Mouse (Mus musculus) midbrain, embryonic 16.5 days (tissue): ENCODE data around the gene Tmprss9. TPM values are rescaled to one million over a fixed set of nuclear protein-coding genes. Genes with fewer than 3 reads are reported as not detected.

Source experiments
- ATAC-seq: fragments of 200-750 bp; cut with Nextera tagmentation; 2 replicates; pipeline ENCODE4 v1.8.0; 2017; ENCODE audit warnings: moderate TSS enrichment
- H3K27ac ChIP-seq: fragments of 300-500 bp; sonication (generic); 2 replicates; pipeline ENCODE4 v1.5.1; 2014; ENCODE audit warnings: mild to moderate bottlenecking, low read length, mixed read lengths
- H3K27me3 ChIP-seq: fragments of 300-500 bp; sonication (generic); 2 replicates; pipeline ENCODE4 v1.6.1; 2014; ENCODE audit warnings: low read depth, low read length, mixed read lengths; ENCODE audit not compliant: control insufficient read depth, insufficient read depth
- H3K36me3 ChIP-seq: fragments of 300-500 bp; sonication (generic); 2 replicates; pipeline ENCODE4 v1.6.1; 2014; ENCODE audit warnings: mild to moderate bottlenecking, low read length, moderate library complexity, mixed read lengths; ENCODE audit not compliant: control insufficient read depth, insufficient read depth
- H3K4me1 ChIP-seq: fragments of 300-500 bp; sonication (generic); 2 replicates; pipeline ENCODE4 v1.6.1; 2014; ENCODE audit warnings: mild to moderate bottlenecking, low read length, mixed read lengths; ENCODE audit not compliant: control insufficient read depth, insufficient read depth
- H3K4me2 ChIP-seq: fragments of 300-500 bp; sonication (generic); 2 replicates; pipeline ENCODE4 v1.6.1; 2014; ENCODE audit warnings: mild to moderate bottlenecking, low read length, mixed read lengths
- H3K4me3 ChIP-seq: fragments of 300-500 bp; sonication (generic); 2 replicates; pipeline ENCODE4 v1.5.1; 2014; ENCODE audit warnings: low read depth, mild to moderate bottlenecking, low read length, moderate library complexity, mixed read lengths
- H3K9ac ChIP-seq: fragments of 300-500 bp; sonication (generic); 2 replicates; pipeline ENCODE4 v1.6.1; 2014; ENCODE audit warnings: low read depth, low read length, mixed read lengths
- H3K9me3 ChIP-seq: fragments of 300-500 bp; sonication (generic); replicated peaks from 2 replicates; pipeline ENCODE4 v1.6.1; 2014; ENCODE audit warnings: mild to moderate bottlenecking, low read length, mixed read lengths; ENCODE audit not compliant: control insufficient read depth, poor library complexity, severe bottlenecking
- WGBS: fragments of 180-500 bp; shearing (Covaris S2); extraction: QIAGEN DNeasy Blood & Tissue Kit; methylation state at CpG from one replicate; pipeline ENCODE4 v1.1.7; 2014; 5-methylcytosine and 5-hydroxymethylcytosine counted together
- polyA plus RNA-seq: library from polyadenylated mRNA; unstranded; fragments of >200 nt; fragmentation: Nextera tagmentation; extraction: Ambion mirVana; gene quantifications from 2 replicates; pipeline ENCODE4 v1.2.1, GENCODE M21; 2015

Tmprss9 gene
- polyA plus RNA-seq, 1 experiment from 2014 or later = 0.10 TPM

DNA sequence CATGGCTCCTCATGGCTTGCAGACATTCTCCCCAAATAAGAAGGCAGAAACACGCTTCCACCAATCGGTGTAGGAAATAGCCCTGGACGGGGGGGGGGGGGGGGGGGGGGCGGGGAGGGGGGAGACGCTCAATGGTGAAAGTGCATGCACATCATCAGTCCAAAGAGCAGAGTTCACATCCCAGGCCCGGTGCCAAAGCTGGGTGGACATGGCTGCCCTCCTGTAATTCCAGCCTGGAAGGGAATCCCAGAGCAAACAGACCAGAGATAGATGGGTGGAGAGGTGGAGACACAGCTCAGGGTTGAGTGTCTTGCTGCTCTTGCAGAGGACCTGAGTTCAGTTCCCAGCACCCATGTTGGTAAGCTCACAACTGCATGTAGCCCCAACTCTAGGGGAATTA, 655 bp upstream of the Tmprss9 start:
- Histone ChIP-seq H3K4me3 (no peak overlapping the region), H3K4me1 (no peaks in the 10 kb centered on the region), H3K9ac (no peak overlapping the region), H3K27me3 (no peaks in the 10 kb centered on the region; the same call in 1 of the 2 replicates), H3K27ac (no peak overlapping the region), H3K4me2 (no peak overlapping the region), H3K9me3 (no peaks in the 10 kb centered on the region), H3K36me3 (peaks cover 8% of the 10 kb centered on the region)
- ATAC-seq = no peak
- WGBS = 86% methylated on average over 2 of the region's 6 CpGs

DNA sequence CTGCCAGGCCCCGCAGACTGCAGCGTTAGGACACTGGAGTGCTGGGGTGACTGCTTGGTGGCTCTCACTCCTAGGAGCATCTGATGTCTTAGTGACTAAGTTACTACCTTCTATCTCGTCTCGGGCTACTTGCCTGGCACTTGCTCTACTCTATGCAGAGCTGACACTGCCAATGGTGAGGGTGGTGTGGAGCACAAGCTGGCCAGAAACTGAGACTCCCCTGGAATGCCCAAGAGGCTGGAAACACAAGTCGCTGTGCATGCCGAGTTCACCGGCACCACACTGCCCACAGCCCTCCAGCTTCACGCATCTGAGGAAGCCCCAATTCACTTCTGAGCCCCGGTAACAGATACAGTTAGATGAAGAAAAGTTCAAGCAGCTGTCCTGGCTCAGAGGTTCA, 2.4 kb downstream of the Tmprss9 start:
- Histone ChIP-seq H3K9ac (no peak overlapping the region), H3K9me3 (no peaks in the 10 kb centered on the region), H3K27me3 (no peaks in the 10 kb centered on the region; the same call in 1 of the 2 replicates), H3K36me3 (no peaks in the 10 kb centered on the region), H3K4me1 (no peaks in the 10 kb centered on the region), H3K4me2 (no peak overlapping the region), H3K27ac (no peak overlapping the region), H3K4me3 (no peak overlapping the region)
- ATAC-seq = no peak
- WGBS = 81% methylated on average over 9 of the region's 9 CpGs

DNA sequence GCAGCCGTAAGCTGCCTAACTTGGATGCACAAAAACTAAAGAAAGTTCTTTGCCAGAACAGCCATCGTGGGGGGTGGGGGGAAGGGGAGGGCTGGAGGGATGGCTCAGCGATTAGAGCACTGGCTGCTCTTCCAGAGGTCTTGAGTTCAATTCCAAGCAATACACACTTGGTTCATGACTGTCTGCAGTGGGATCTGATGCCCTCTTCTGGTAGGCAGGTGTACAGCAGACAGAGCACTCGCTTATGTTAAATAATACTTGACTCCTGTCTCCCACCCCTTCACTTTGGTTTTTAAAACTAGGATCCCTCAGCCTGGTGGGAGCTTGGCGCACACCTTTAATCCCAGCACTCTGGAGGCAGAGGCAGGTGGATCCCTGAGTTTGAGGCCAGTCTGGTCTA, 4.4 kb downstream of the Tmprss9 start:
- H3K9me3 ChIP-seq = no peaks in the 10 kb centered on the region
- H3K4me2 ChIP-seq = no peak overlapping the region
- H3K36me3 ChIP-seq = no peaks in the 10 kb centered on the region
- H3K4me1 ChIP-seq = no peaks in the 10 kb centered on the region
- no peak overlapping the region for H3K27ac ChIP-seq
- WGBS = 28% methylated on average over 5 of the region's 5 CpGs
- H3K9ac ChIP-seq = no peak overlapping the region
- no peak overlapping the region for H3K4me3 ChIP-seq
- no peak for ATAC-seq
- no peaks in the 10 kb centered on the region; the same call in 1 of the 2 replicates for H3K27me3 ChIP-seq

DNA sequence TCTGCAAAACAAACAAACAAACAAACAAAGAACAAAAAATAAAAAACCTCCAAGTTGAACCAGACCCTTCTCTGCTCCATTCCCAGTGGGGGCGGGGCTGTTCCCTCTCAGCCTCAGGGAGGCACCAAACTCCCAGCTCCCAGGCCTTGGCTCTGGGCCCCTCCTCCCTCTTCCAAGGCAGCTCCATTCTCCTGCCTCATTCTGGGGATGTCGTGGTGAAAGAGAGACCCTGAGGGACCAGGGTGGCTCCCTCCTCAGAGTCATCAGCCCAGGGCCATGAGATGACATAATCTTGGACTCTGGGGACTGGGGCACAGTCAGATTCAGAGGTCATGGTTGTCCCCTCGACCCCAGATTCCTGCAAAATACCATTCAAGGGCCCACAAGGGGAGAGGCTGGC, 4.9 kb downstream of the Tmprss9 start:
- Histone ChIP-seq H3K9me3 (no peaks in the 10 kb centered on the region), H3K36me3 (no peaks in the 10 kb centered on the region), H3K27me3 (no peaks in the 10 kb centered on the region; the same call in 1 of the 2 replicates), H3K4me2 (no peak overlapping the region), H3K27ac (no peak overlapping the region), H3K9ac (no peak overlapping the region), H3K4me1 (no peaks in the 10 kb centered on the region), H3K4me3 (no peak overlapping the region)
- 22% methylated on average over 3 of the region's 3 CpGs for WGBS
- no peak for ATAC-seq

DNA sequence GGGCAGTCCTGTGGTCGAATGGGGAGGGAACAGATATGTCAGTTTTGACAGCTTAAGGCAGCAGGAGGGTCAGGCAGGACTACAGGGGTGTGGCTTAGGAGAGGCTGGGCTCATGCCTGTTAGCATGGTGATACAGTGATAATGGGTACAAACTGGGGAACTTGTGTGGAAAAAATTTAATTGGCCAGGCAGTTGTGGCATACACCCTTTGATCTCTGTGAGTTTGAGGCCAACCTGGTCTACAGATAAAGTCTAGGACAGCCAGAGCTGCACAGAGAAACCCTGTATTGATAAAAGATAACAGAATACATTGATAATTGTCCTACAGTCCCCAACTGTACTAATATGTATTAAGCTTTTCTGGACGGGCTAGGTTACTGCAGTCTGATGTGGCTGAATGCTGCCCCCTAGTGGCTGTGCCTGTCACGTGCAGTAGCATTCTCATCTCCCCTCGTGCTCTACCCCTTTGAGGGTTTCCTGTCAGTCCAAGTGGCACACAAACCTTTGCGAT, 8.5 kb downstream of the Tmprss9 start:
- 28% methylated on average over 5 of the region's 5 CpGs for WGBS
- ATAC-seq = 0 out of 2 replicates have a peak, but pooled peaks have one; percentile 9
- H3K9me3 ChIP-seq = no peaks in the 10 kb centered on the region

DNA sequence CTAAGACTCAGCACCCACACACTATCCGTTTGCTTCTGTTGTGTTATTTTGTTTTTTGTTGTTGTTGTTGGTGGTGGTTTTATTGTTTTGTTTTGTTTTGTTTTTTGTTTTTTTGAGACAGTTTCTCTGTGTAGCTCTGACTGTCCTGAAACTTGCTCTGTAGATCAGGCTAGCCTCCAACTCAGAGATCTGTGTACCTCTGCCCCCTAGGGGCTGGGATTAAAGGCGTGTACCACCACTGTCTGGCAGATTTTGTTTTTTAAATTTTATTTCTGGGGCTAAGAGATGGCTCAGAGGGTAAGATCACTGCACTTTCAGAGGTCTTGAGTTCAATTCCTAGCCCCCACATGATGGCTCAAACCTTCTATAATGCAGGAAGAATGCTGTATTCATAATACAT, 9.3 kb downstream of the Tmprss9 start:
- H3K4me3 ChIP-seq = no peak overlapping the region
- no peak overlapping the region for H3K9ac ChIP-seq
- 83% methylated on average over 2 of the region's 2 CpGs for WGBS
- no peaks in the 10 kb centered on the region for H3K9me3 ChIP-seq
- H3K4me1 ChIP-seq = no peaks in the 10 kb centered on the region
- no peaks in the 10 kb centered on the region; the same call in 1 of the 2 replicates for H3K27me3 ChIP-seq
- ATAC-seq = no peak
- H3K27ac ChIP-seq = no peak overlapping the region
- no peaks in the 10 kb centered on the region for H3K36me3 ChIP-seq
- no peak overlapping the region for H3K4me2 ChIP-seq

More for the DNA sequence above, 8.5 kb downstream of the Tmprss9 start:
- Histone ChIP-seq H3K4me3 (no peak overlapping the region), H3K27me3 (no peaks in the 10 kb centered on the region; the same call in 1 of the 2 replicates), H3K4me2 (no peak overlapping the region), H3K9ac (no peak overlapping the region), H3K4me1 (no peaks in the 10 kb centered on the region), H3K36me3 (no peaks in the 10 kb centered on the region), H3K27ac (no peak overlapping the region)

DNA sequence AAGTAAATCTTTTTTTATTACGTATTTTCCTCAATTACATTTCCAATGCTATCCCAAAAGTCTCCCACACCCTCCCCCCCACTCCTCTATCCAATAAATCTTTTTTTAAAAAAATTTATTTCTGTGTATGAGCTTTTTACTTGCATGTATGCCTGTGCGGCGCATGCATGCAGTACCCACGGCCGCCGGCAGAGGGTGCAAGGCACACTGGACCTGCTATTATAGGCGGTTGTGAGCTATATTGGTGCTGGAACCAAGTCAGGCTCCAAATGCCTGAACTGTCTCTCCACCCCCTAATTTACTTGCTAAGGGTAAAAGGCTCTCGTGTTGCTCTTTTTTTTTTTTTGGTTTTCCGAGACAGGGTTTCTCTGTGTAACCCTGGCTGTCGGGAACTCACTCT, 9.7 kb downstream of the Tmprss9 start:
- H3K27ac ChIP-seq = no peak overlapping the region
- no peak overlapping the region for H3K9ac ChIP-seq
- H3K4me3 ChIP-seq = no peak overlapping the region
- H3K4me2 ChIP-seq = no peak overlapping the region
- WGBS = 28% methylated on average over 10 of the region's 10 CpGs
- H3K4me1 ChIP-seq = no peaks in the 10 kb centered on the region
- no peaks in the 10 kb centered on the region for H3K36me3 ChIP-seq
- no peaks in the 10 kb centered on the region for H3K9me3 ChIP-seq
- no peak for ATAC-seq
- H3K27me3 ChIP-seq = no peaks in the 10 kb centered on the region; the same call in 1 of the 2 replicates

DNA sequence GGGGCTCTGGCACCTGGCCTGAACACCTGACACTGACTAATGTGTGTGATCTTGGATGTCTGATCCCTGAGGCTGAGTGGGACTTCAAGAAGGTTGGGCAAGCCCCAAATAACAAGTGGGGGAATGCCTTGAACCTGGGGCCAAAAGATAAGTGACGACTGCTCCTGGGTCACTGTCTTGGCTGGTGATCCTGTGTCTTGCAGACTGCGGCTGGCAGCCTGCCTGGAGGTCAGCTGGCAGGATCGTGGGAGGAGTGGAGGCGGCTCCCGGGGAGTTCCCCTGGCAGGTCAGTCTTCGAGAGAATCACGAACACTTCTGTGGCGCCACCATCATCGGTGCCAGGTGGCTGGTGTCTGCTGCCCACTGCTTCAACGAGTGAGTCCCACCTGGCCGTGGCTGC, 15.5 kb downstream of the Tmprss9 start:
- H3K27ac ChIP-seq = no peak overlapping the region
- no peak for ATAC-seq
- WGBS = 73% methylated on average over 11 of the region's 11 CpGs

DNA sequence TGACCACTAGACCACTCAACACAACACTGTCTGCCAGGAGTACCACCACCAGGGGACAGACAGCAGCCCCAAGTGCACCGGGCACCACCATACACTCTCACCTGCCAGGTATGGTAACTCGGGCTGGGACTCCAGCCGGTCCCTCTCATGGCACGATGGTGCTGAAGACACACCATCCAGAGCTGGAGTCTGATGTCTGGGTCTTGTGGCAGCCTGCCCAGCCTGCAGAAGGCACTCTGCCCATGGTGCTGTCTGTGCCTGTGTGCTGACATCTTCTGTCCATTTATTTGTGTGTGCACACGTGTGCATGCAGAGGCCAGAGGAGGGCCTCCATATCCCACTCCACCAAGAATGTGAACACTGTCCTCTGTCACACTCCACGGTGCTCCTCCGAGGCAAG, 23.5 kb downstream of the Tmprss9 start:
- WGBS = 93% methylated on average over 7 of the region's 7 CpGs
- no peak for ATAC-seq
- no peak overlapping the region for H3K4me3 ChIP-seq
- H3K36me3 ChIP-seq = peaks cover 3% of the 10 kb centered on the region; the same call in 1 of the 2 replicates
- no peak overlapping the region for H3K9ac ChIP-seq
- no peaks in the 10 kb centered on the region for H3K9me3 ChIP-seq
- peaks cover 10% of the 10 kb centered on the region for H3K4me1 ChIP-seq
- no peak overlapping the region for H3K27ac ChIP-seq
- H3K27me3 ChIP-seq = no peaks in the 10 kb centered on the region
- no peak overlapping the region for H3K4me2 ChIP-seq

More for the DNA sequence above, 15.5 kb downstream of the Tmprss9 start:
- Histone ChIP-seq H3K9ac (no peak overlapping the region), H3K4me3 (no peak overlapping the region), H3K4me2 (no peak overlapping the region), H3K27me3 (peaks cover 5% of the 10 kb centered on the region), H3K36me3 (no peaks in the 10 kb centered on the region), H3K4me1 (no peaks in the 10 kb centered on the region), H3K9me3 (no peaks in the 10 kb centered on the region)
